Mouse (Mus musculus) midbrain, embryonic 16.5 days (tissue): Measurements from ENCODE around the gene H2afy. TPM values are rescaled to one million over a fixed set of nuclear protein-coding genes. Genes with fewer than 3 reads are reported as not detected.

Experiments
- ATAC-seq: fragments of 200-750 bp; cut with Nextera tagmentation; 2 replicates; pipeline ENCODE4 v1.8.0; 2017; ENCODE audit warnings: moderate TSS enrichment
- H3K27ac ChIP-seq: fragments of 300-500 bp; sonication (generic); 2 replicates; pipeline ENCODE4 v1.5.1; 2014; ENCODE audit warnings: mild to moderate bottlenecking, low read length, mixed read lengths
- H3K27me3 ChIP-seq: fragments of 300-500 bp; sonication (generic); 2 replicates; pipeline ENCODE4 v1.6.1; 2014; ENCODE audit warnings: low read depth, low read length, mixed read lengths; ENCODE audit not compliant: control insufficient read depth, insufficient read depth
- H3K36me3 ChIP-seq: fragments of 300-500 bp; sonication (generic); 2 replicates; pipeline ENCODE4 v1.6.1; 2014; ENCODE audit warnings: mild to moderate bottlenecking, low read length, moderate library complexity, mixed read lengths; ENCODE audit not compliant: control insufficient read depth, insufficient read depth
- H3K4me1 ChIP-seq: fragments of 300-500 bp; sonication (generic); 2 replicates; pipeline ENCODE4 v1.6.1; 2014; ENCODE audit warnings: mild to moderate bottlenecking, low read length, mixed read lengths; ENCODE audit not compliant: control insufficient read depth, insufficient read depth
- H3K4me2 ChIP-seq: fragments of 300-500 bp; sonication (generic); 2 replicates; pipeline ENCODE4 v1.6.1; 2014; ENCODE audit warnings: mild to moderate bottlenecking, low read length, mixed read lengths
- H3K4me3 ChIP-seq: fragments of 300-500 bp; sonication (generic); 2 replicates; pipeline ENCODE4 v1.5.1; 2014; ENCODE audit warnings: low read depth, mild to moderate bottlenecking, low read length, moderate library complexity, mixed read lengths
- H3K9ac ChIP-seq: fragments of 300-500 bp; sonication (generic); 2 replicates; pipeline ENCODE4 v1.6.1; 2014; ENCODE audit warnings: low read depth, low read length, mixed read lengths
- H3K9me3 ChIP-seq: fragments of 300-500 bp; sonication (generic); replicated peaks from 2 replicates; pipeline ENCODE4 v1.6.1; 2014; ENCODE audit warnings: mild to moderate bottlenecking, low read length, mixed read lengths; ENCODE audit not compliant: control insufficient read depth, poor library complexity, severe bottlenecking
- WGBS: fragments of 180-500 bp; shearing (Covaris S2); extraction: QIAGEN DNeasy Blood & Tissue Kit; methylation state at CpG from one replicate; pipeline ENCODE4 v1.1.7; 2014; 5-methylcytosine and 5-hydroxymethylcytosine counted together
- polyA plus RNA-seq: library from polyadenylated mRNA; unstranded; fragments of >200 nt; fragmentation: Nextera tagmentation; extraction: Ambion mirVana; gene quantifications from 2 replicates; pipeline ENCODE4 v1.2.1, GENCODE M21; 2015

H2afy gene
- polyA plus RNA-seq, result 243 and 285 TPM in 2 replicates

DNA sequence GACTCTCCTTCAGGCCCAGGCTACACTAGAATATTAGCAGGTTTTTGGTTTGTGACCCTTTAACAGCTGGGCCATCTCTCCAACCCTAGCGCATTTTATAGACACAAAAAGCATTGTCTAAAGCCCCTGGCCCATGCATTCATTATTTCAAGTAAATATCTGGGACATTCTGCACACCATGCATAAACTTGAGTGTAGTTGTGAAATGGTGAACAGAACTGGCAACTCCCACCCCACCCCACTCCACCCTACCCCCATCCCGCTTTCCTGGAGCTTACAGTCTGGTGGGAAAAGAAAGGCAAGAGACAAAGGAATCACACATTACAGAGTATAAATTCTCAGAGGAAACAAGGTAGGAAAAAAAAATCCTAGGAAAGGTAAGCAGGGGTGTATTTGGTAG lies at the start of gene H2afy:
TSS of gene H2afy (minus strand) at position 162 of the 400 bp plus-strand sequence.
- no peak for ATAC-seq
- 75% methylated on average over 2 of the region's 2 CpGs for WGBS
- H3K27me3 ChIP-seq, result no peaks in the 10 kb centered on the region

DNA sequence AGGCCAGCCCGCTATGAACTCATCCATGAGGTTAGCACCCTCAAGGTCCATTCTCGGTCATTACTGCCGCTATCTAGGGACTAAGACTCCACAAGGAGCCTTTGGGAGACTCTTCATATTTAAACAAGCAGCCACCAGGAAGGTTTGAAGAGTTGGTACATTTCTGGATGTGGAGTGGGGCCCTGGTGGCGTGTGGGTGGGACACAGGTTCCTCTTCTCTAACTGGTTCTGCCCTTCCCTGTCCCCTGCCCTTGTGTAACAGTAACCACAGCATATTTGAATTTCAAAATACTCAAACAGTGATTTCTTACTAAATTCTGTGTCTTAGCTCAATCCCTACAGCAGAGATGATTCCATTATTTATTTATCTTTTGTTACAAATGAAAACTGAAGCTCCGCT lies 47.5 kb upstream of the H2afy start:
- no peak for ATAC-seq
- WGBS, result 87% methylated on average over 5 of the region's 5 CpGs

More for the DNA sequence above, at the start of gene H2afy:
- Histone ChIP-seq H3K27ac (peak within 1 kb of the TSS; percentile 87), H3K36me3 (no peaks in the 10 kb centered on the region), H3K9me3 (no peaks in the 10 kb centered on the region; the same call in 1 of the 2 replicates), H3K4me3 (peak within 1 kb of the TSS; percentile 96), H3K9ac (peak within 1 kb of the TSS; percentile 96), H3K4me2 (peak within 1 kb of the TSS; percentile 86), H3K4me1 (peaks cover 21% of the 10 kb centered on the region)

DNA sequence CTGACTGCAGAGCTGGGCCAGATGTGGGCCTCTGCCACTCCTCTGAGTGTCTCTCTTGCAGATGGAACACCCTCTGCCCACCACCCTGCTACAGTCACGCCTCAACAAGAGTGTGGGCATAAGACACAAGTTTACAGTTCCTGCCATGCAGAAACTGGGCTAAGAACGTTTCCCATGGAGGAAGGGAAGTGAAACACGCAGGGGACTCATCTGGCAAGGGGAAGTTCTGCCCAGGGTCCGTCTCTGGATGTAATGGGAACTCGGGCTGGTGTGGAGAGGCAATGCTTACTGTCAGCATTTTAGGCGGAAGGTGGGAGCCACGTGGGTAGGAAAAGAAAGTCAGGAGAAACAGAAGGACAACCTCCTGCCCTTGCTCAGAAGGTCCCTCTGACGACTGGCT lies 45.3 kb upstream of the H2afy start:
- WGBS, result 78% methylated on average over 8 of the region's 8 CpGs
- no peak overlapping the region for H3K27ac ChIP-seq
- no peak for ATAC-seq
- H3K9me3 ChIP-seq, result no peaks in the 10 kb centered on the region
- no peak overlapping the region for H3K4me2 ChIP-seq
- H3K4me1 ChIP-seq, result no peaks in the 10 kb centered on the region
- no peaks in the 10 kb centered on the region for H3K27me3 ChIP-seq
- no peak overlapping the region for H3K4me3 ChIP-seq
- no peaks in the 10 kb centered on the region for H3K36me3 ChIP-seq
- H3K9ac ChIP-seq, result no peak overlapping the region

More for the DNA sequence above, 47.5 kb upstream of the H2afy start:
- Histone ChIP-seq H3K27ac (no peak overlapping the region), H3K9me3 (no peaks in the 10 kb centered on the region), H3K4me1 (no peaks in the 10 kb centered on the region), H3K36me3 (no peaks in the 10 kb centered on the region), H3K4me3 (no peak overlapping the region), H3K9ac (no peak overlapping the region), H3K27me3 (no peaks in the 10 kb centered on the region), H3K4me2 (no peak overlapping the region)

DNA sequence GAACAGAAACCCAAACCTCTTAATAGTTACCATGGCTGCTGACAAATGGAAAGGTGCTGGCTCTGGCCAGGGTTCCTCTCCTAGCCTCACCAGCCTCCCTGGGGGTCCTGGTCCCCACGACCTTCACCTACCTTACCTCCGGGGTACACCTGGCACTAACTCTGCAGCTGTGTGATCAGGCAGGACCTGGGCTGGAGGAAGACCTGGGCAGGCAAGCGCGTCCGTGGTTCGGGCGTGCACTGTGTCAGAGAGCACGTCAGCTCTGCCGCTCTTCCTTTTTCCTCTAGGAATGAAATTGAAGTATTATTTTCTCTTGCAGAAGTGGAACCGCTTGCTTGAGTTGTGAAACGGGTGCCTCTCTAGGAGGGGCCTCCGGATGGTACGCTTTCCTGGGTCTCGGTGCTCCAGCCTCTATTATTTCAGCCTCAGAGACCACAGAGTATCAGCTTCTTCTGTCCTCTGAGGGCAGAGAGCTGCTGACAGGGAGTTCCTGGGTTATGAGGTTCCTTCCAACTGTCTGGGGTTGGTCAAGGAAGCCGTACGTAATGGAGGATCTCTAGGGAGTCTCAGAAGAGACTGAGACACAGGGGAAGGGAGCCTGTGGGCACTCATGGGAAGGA lies 42.4 kb upstream of the H2afy start, which contains the start of gene Tifab:
TSS of gene Tifab (minus strand) at position 470 of the 620 bp plus-strand sequence.
- WGBS, result 89% methylated on average over 16 of the region's 16 CpGs
- Histone ChIP-seq H3K4me1 (no peaks in the 10 kb centered on the region), H3K4me3 (no peak within 1 kb of the TSS), H3K27me3 (no peaks in the 10 kb centered on the region), H3K36me3 (no peaks in the 10 kb centered on the region), H3K9me3 (no peaks in the 10 kb centered on the region), H3K27ac (no peak within 1 kb of the TSS), H3K4me2 (no peak within 1 kb of the TSS), H3K9ac (no peak within 1 kb of the TSS)
- no peak for ATAC-seq

DNA sequence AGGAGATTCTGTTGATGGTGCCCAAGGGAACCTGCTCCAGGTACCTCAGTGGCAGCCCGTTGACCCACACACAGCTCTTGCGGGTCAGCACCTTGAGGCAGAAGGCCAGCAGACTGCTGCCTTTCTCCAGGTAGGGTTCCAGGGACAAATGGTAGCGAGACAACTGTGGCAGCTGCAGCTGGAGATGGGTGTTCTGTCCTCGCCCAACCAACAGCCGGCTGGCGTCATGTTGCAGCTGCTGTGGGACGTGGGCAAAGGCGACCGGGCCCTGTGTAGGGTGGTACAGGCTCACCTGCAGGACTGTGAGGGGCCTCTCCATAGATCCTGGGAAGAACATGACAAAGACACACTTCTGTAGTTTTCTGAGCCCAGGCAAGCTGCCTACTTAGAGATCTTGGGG lies 40.1 kb upstream of the H2afy start:
- H3K4me1 ChIP-seq, result no peaks in the 10 kb centered on the region

DNA sequence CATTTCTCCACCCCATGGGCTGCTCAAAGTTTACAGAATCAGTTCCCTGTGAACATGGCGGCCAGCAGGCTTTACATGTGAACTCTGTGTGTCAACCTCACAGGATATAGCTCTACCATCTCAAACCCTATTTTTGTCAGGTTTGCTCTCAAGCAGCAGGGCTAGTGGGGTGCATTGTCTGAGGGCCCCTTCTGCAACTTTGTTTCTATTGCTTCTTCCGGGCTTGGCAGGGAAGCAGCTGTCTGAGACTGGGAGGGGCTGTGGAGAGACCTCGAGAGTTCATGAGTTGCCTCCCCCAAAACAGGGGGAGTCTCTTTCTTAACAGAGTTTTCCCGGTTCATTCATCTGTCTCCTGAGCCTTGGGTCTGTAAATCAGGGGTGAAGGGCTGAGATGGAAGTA lies 39.7 kb upstream of the H2afy start:
- H3K9me3 ChIP-seq, result no peaks in the 10 kb centered on the region
- no peak for ATAC-seq
- WGBS, result 73% methylated on average over 4 of the region's 4 CpGs
- no peaks in the 10 kb centered on the region for H3K36me3 ChIP-seq
- H3K4me2 ChIP-seq, result no peak overlapping the region
- no peaks in the 10 kb centered on the region; the same call in 1 of the 2 replicates for H3K27me3 ChIP-seq
- no peaks in the 10 kb centered on the region for H3K4me1 ChIP-seq
- no peak overlapping the region for H3K27ac ChIP-seq
- H3K9ac ChIP-seq, result no peak overlapping the region
- no peak overlapping the region for H3K4me3 ChIP-seq

More for the DNA sequence above, 40.1 kb upstream of the H2afy start:
- H3K4me2 ChIP-seq, result no peak overlapping the region
- H3K27ac ChIP-seq, result no peak overlapping the region
- no peak overlapping the region for H3K4me3 ChIP-seq
- H3K9me3 ChIP-seq, result no peaks in the 10 kb centered on the region
- WGBS, result 89% methylated on average over 9 of the region's 9 CpGs
- no peak overlapping the region for H3K9ac ChIP-seq
- no peaks in the 10 kb centered on the region; the same call in 1 of the 2 replicates for H3K27me3 ChIP-seq
- no peak for ATAC-seq
- H3K36me3 ChIP-seq, result no peaks in the 10 kb centered on the region

DNA sequence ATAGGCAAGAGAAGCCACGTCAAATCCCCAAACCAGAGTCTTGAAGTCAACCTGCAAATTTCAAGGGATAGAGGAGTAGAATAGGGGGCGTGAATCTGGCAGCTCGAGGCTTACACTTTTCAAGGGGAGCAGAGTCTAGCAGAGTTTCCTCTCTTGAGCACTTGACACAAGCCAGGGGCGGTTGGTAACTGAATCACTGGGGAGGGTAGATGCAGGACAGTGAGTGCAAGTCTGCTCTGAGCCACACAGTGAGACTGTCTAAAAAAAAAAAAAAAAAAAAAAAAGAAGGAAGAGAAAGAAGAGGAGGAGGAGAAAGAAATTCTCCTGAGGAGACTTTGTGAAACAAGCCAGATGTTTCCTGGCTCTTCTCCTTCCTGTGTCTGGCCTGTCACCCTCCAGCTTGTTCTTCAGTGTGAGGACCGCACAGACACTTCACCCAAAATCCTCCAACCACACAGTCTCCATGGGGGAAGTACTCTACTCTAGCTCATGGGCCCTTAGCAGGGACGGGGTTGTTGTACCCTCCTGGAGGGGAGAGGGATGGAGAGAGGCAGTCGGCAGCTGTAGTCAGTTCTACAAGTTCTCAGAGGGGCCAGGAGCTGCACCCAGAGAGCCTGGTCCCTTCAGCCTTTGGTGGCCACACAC lies 36.9 kb upstream of the H2afy start:
- Histone ChIP-seq H3K4me1 (peaks cover under 1% of the 10 kb centered on the region), H3K27ac (no peak overlapping the region), H3K9me3 (no peaks in the 10 kb centered on the region), H3K27me3 (no peaks in the 10 kb centered on the region; the same call in 1 of the 2 replicates), H3K36me3 (no peaks in the 10 kb centered on the region), H3K4me2 (no peak overlapping the region), H3K4me3 (no peak overlapping the region), H3K9ac (no peak overlapping the region)
- WGBS, result 68% methylated on average over 7 of the region's 7 CpGs
- ATAC-seq, result no peak

DNA sequence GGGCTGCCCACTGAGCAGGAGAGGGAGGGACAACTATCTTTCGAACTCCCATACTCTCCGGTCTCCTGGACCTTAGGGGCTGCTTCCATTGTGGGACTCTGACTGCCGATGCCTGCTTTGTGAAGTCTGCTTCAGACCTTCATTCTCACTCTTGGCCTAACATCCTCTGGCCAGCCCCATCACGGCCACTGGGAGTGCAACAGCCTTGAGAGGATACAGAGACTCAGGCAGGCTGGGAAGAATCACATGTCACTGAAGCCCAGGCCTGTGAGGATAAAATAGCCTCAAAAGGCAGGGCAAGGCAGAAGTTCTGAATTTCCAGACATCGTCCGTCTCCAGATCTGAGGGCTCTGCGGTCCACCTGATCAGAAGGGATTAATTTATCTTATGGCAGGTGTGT lies 35.9 kb upstream of the H2afy start:
- 82% methylated on average over 7 of the region's 7 CpGs for WGBS
- no peak overlapping the region for H3K4me3 ChIP-seq
- no peak overlapping the region for H3K9ac ChIP-seq
- H3K4me2 ChIP-seq, result no peak overlapping the region
- no peaks in the 10 kb centered on the region; the same call in 1 of the 2 replicates for H3K27me3 ChIP-seq
- H3K4me1 ChIP-seq, result peaks cover 4% of the 10 kb centered on the region
- no peaks in the 10 kb centered on the region for H3K9me3 ChIP-seq
- H3K27ac ChIP-seq, result no peak overlapping the region
- no peak for ATAC-seq
- no peaks in the 10 kb centered on the region for H3K36me3 ChIP-seq

DNA sequence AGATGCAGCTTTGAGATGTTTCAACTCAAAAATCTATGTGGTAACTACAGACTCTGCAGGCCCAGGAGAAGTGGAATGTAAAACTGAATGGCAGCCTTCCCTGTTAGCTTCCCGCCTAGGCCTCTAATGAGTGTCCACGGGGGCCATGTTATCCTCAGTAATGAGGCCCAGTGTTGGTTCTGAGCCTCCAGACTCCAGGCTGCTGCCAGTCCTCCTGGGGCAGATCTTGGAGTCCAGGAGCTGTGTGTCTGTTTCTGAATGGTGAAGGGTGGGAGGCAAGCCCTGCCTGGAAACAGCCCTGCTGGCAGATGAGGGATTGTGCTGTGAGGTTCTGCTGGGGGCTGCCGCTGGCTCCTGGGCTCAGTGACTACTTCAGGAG lies 32.2 kb upstream of the H2afy start:
- Histone ChIP-seq H3K9ac (no peak overlapping the region), H3K27me3 (no peaks in the 10 kb centered on the region; the same call in 1 of the 2 replicates), H3K9me3 (no peaks in the 10 kb centered on the region), H3K4me2 (no peak overlapping the region), H3K36me3 (no peaks in the 10 kb centered on the region), H3K4me3 (no peak overlapping the region), H3K27ac (peak overlapping the region; percentile 51), H3K4me1 (peaks cover 4% of the 10 kb centered on the region)
- peak; percentile 55 for ATAC-seq
- 49% methylated on average over 3 of the region's 3 CpGs for WGBS
